Mouse (Mus musculus): ENCODE data around the gene Mgll. TPM values are rescaled to one million over a fixed set of nuclear protein-coding genes. Genes with fewer than 3 reads are reported as not detected.

Mgll gene
- polyA plus RNA-seq, 1 experiment from 2014 or later = 65.4 TPM

- no peaks in the 10 kb centered on the region for H3K36me3 ChIP-seq (ENCODE audit: control insufficient read depth, insufficient read depth)
- no peak overlapping the region for H3K4me2 ChIP-seq (replicated peaks; ENCODE audit: low read depth)
- H3K9ac ChIP-seq (ENCODE audit: low read depth, low read length) = no peak overlapping the region
- no peaks in the 10 kb centered on the region for H3K4me1 ChIP-seq (replicated peaks; ENCODE audit: control insufficient read depth, insufficient read depth, low read length)
- no peak for ATAC-seq
- TF ChIP-seq CTCF (IDR thresholded peaks at IDR 0.05; ENCODE audit: low read depth) = no peak
- peaks cover 3% of the 10 kb centered on the region; the same call in 1 of the 2 replicates for H3K9me3 ChIP-seq (ENCODE audit: control insufficient read depth)
- H3K4me3 ChIP-seq (ENCODE audit: low read depth, low read length) = no peak overlapping the region
- WGBS = 76% methylated on average over 12 of the region's 12 CpGs
- H3K27ac ChIP-seq (ENCODE audit: low read depth, low read length) = no peak overlapping the region
- no peaks in the 10 kb centered on the region for H3K27me3 ChIP-seq (replicated peaks; ENCODE audit: control insufficient read depth, insufficient read depth, low read length)
Measured at GRCm38 (mm10) chr6:88747296-88748040, 23.3 kb downstream of the Mgll start.

- Histone ChIP-seq H3K27ac (ENCODE audit: low read depth, low read length) (no peak overlapping the region), H3K9me3 (ENCODE audit: control insufficient read depth) (peaks cover 3% of the 10 kb centered on the region; the same call in 1 of the 2 replicates), H3K27me3 (replicated peaks; ENCODE audit: control insufficient read depth, insufficient read depth, low read length) (no peaks in the 10 kb centered on the region), H3K36me3 (ENCODE audit: control insufficient read depth, insufficient read depth) (no peaks in the 10 kb centered on the region), H3K4me1 (replicated peaks; ENCODE audit: control insufficient read depth, insufficient read depth, low read length) (no peaks in the 10 kb centered on the region), H3K4me3 (ENCODE audit: low read depth, low read length) (no peak overlapping the region), H3K9ac (ENCODE audit: low read depth, low read length) (no peak overlapping the region), H3K4me2 (replicated peaks; ENCODE audit: low read depth) (no peak overlapping the region)
- no peak for TF ChIP-seq CTCF (IDR thresholded peaks at IDR 0.05; ENCODE audit: low read depth)
- 35% methylated on average over 6 of the region's 6 CpGs for WGBS
- ATAC-seq = peak; percentile 78
Measured at GRCm38 (mm10) chr6:88750884-88751283, 26.7 kb downstream of the Mgll start.

- Histone ChIP-seq H3K9ac (ENCODE audit: low read depth, low read length) (no peak overlapping the region), H3K4me1 (replicated peaks; ENCODE audit: control insufficient read depth, insufficient read depth, low read length) (no peaks in the 10 kb centered on the region), H3K36me3 (ENCODE audit: control insufficient read depth, insufficient read depth) (no peaks in the 10 kb centered on the region), H3K27me3 (replicated peaks; ENCODE audit: control insufficient read depth, insufficient read depth, low read length) (no peaks in the 10 kb centered on the region), H3K9me3 (ENCODE audit: control insufficient read depth) (no peaks in the 10 kb centered on the region), H3K27ac (ENCODE audit: low read depth, low read length) (no peak overlapping the region), H3K4me3 (ENCODE audit: low read depth, low read length) (no peak overlapping the region), H3K4me2 (replicated peaks; ENCODE audit: low read depth) (no peak overlapping the region)
- no peak for ATAC-seq
- WGBS = 75% methylated on average over 5 of the region's 5 CpGs
- TF ChIP-seq CTCF (IDR thresholded peaks at IDR 0.05; ENCODE audit: low read depth) = peak; percentile 52
Measured at GRCm38 (mm10) chr6:88752711-88753219, 28.6 kb downstream of the Mgll start.

GRCm38 (mm10) chr6:88753578-88753977 is 29.4 kb downstream of the Mgll start:
- H3K36me3 ChIP-seq (ENCODE audit: control insufficient read depth, insufficient read depth) = no peaks in the 10 kb centered on the region
- no peaks in the 10 kb centered on the region for H3K4me1 ChIP-seq (replicated peaks; ENCODE audit: control insufficient read depth, insufficient read depth, low read length)
- ATAC-seq = no peak
- H3K9me3 ChIP-seq (ENCODE audit: control insufficient read depth) = no peaks in the 10 kb centered on the region
- H3K27me3 ChIP-seq (replicated peaks; ENCODE audit: control insufficient read depth, insufficient read depth, low read length) = no peaks in the 10 kb centered on the region
- TF ChIP-seq CTCF (IDR thresholded peaks at IDR 0.05; ENCODE audit: low read depth) = no peak
- H3K4me3 ChIP-seq (ENCODE audit: low read depth, low read length) = no peak overlapping the region
- no peak overlapping the region for H3K27ac ChIP-seq (ENCODE audit: low read depth, low read length)
- H3K4me2 ChIP-seq (replicated peaks; ENCODE audit: low read depth) = no peak overlapping the region
- 67% methylated on average over 6 of the region's 6 CpGs for WGBS
- no peak overlapping the region for H3K9ac ChIP-seq (ENCODE audit: low read depth, low read length)

- Histone ChIP-seq H3K9ac (ENCODE audit: low read depth, low read length) (no peak overlapping the region), H3K4me1 (replicated peaks; ENCODE audit: control insufficient read depth, insufficient read depth, low read length) (0 out of 2 replicates have a peak, but pooled peaks cover 3% of the 10 kb centered on the region), H3K27ac (ENCODE audit: low read depth, low read length) (no peak overlapping the region), H3K4me2 (replicated peaks; ENCODE audit: low read depth) (no peak overlapping the region), H3K36me3 (ENCODE audit: control insufficient read depth, insufficient read depth) (no peaks in the 10 kb centered on the region), H3K27me3 (replicated peaks; ENCODE audit: control insufficient read depth, insufficient read depth, low read length) (no peaks in the 10 kb centered on the region), H3K4me3 (ENCODE audit: low read depth, low read length) (no peak overlapping the region), H3K9me3 (ENCODE audit: control insufficient read depth) (no peaks in the 10 kb centered on the region)
- 74% methylated on average over 4 of the region's 4 CpGs for WGBS
- no peak for TF ChIP-seq CTCF (IDR thresholded peaks at IDR 0.05; ENCODE audit: low read depth)
- no peak for ATAC-seq
Measured at GRCm38 (mm10) chr6:88756992-88757391, 32.8 kb downstream of the Mgll start.

- ATAC-seq = no peak
- 0 out of 2 replicates have a peak, but pooled peaks cover 3% of the 10 kb centered on the region for H3K4me1 ChIP-seq (replicated peaks; ENCODE audit: control insufficient read depth, insufficient read depth, low read length)
- H3K9me3 ChIP-seq (ENCODE audit: control insufficient read depth) = no peaks in the 10 kb centered on the region
- no peak overlapping the region for H3K4me3 ChIP-seq (ENCODE audit: low read depth, low read length)
- no peak overlapping the region for H3K9ac ChIP-seq (ENCODE audit: low read depth, low read length)
- H3K27ac ChIP-seq (ENCODE audit: low read depth, low read length) = no peak overlapping the region
- no peaks in the 10 kb centered on the region for H3K36me3 ChIP-seq (ENCODE audit: control insufficient read depth, insufficient read depth)
- 76% methylated on average over 8 of the region's 8 CpGs for WGBS
- no peaks in the 10 kb centered on the region for H3K27me3 ChIP-seq (replicated peaks; ENCODE audit: control insufficient read depth, insufficient read depth, low read length)
- TF ChIP-seq CTCF (IDR thresholded peaks at IDR 0.05; ENCODE audit: low read depth) = no peak
- no peak overlapping the region for H3K4me2 ChIP-seq (replicated peaks; ENCODE audit: low read depth)
Measured at GRCm38 (mm10) chr6:88758074-88758473, 33.9 kb downstream of the Mgll start.

Measured in intestine, postnatal 0 days (tissue).